Mouse (Mus musculus): ENCODE data around the gene Uvssa.

The Uvssa gene

DNA sequence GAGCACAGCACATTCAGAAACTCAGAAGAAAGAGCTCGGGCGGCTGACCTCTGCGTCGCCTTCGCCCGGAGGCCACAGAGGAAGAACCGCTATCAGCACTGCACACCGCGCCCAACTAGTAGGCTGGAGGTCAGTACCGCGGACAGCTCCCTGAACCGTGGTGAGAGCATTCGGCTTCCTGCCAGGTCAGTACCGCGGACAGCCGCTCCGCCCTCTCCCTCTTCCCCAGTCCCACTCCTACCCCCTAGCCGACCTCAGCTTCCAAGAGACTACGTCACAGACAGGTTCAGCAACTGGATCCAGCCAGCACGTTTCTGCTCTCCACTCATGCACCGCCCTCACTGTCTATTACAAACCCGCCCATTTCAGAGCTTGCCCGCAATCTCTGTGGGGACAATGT, 59.9 kb downstream of the Uvssa start:
- DNase-seq (ENCODE audit: inconsistent age in 2 of 2, low spot score in 1 of 2), result peak; percentile 88 to 96

GRCm38 (mm10) chr5:33442927-33443710, 64.8 kb downstream of the Uvssa start:
- peak; percentile 22 to 70 for DNase-seq (ENCODE audit: inconsistent age in 2 of 2, low spot score in 1 of 2)

DNA sequence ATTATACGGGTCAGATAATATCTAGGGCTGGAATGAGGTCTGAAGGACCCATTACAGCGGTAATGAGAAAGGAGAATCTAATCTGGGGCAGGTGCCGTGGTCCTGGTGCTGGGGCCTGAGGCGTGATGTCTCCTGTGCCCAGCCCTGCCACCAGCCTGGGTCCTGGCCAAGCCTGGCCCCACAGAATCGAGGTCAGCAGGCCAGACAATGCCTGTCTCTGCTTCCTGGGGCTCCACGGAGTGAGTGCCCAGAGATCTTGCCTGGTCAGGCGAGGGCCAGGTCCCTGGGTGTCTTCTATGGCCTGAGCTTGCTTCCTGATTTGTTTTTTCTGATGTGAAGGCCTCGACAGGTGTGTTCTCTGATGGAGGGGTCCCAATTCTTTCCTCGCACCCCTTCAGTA, 65.4 kb downstream of the Uvssa start:
- no peak for DNase-seq (ENCODE audit: inconsistent age in 2 of 2, low spot score in 1 of 2)

DNA sequence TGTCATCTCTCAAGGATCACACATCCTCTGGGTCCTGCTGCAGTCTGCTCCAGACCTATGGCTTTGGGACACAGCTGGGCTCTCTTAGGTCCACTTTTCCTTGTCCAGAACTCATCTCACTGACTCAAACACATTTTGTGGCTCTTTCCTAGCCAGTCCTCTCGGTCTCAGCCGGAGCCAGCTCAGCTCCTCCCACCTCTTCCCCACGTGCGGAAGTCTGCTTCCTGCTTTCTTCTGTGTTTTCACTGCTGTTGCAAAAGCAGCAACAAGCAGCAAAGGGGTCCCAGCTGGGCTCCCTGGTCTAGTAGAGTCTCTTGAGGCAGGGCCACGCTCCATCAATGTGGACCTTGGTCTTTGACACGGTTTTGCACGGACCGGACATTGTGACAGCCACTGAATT, 77.4 kb downstream of the Uvssa start:
- no peak for DNase-seq (ENCODE audit: inconsistent age in 2 of 2, low spot score in 1 of 2)

- no peak for DNase-seq (ENCODE audit: inconsistent age in 2 of 2, low spot score in 1 of 2)
Measured at GRCm38 (mm10) chr5:33458132-33458622, 79.8 kb downstream of the Uvssa start.

- DNase-seq (ENCODE audit: inconsistent age in 2 of 2, low spot score in 1 of 2), result no peak
Measured at GRCm38 (mm10) chr5:33459111-33459510, 80.8 kb downstream of the Uvssa start.

GRCm38 (mm10) chr5:33464390-33464789, 86.0 kb downstream of the Uvssa start:
- DNase-seq (ENCODE audit: inconsistent age in 2 of 2, low spot score in 1 of 2), result peak in 1 of 2 experiments; percentile 39

DNA sequence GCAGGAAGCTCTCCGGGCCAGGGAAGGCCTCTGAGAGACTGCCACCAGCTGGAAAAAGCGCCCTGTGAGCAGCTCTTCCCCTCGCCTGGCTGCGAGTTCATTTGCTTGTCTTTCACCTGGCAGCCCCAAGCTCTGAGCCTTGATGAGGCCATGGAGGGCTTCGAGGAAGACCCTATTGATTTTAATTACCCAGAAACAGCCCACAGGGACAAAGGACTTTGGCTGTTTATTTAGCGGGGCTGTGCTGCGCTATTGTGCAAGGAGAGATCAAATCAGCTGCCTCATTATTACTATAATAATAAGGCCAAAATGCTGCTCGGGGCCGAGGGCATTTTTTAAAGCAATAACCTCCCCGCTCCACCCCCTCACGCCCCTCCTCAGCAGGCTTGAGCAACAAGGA, 87.1 kb downstream of the Uvssa start:
- DNase-seq (ENCODE audit: inconsistent age in 2 of 2, low spot score in 1 of 2), result no peak
